Mouse (Mus musculus) cerebellum, adult 2 months (tissue): ENCODE results near the gene Kctd21.

Experiments used
- CTCF ChIP-seq: fragments of 200-500 bp; IDR thresholded peaks from 2 replicates; pipeline ENCODE4 v1.5.1; 2011; ENCODE audit warnings: low read depth, mild to moderate bottlenecking, control low read depth, low read length, moderate library complexity, borderline replicate concordance; ENCODE audit not compliant: insufficient read depth
- POLR2A ChIP-seq: fragments of 200-500 bp; IDR thresholded peaks from 2 replicates; pipeline ENCODE4 v1.6.1; 2011; ENCODE audit warnings: low read length, control low read depth, borderline replicate concordance; ENCODE audit not compliant: insufficient read depth

DNA sequence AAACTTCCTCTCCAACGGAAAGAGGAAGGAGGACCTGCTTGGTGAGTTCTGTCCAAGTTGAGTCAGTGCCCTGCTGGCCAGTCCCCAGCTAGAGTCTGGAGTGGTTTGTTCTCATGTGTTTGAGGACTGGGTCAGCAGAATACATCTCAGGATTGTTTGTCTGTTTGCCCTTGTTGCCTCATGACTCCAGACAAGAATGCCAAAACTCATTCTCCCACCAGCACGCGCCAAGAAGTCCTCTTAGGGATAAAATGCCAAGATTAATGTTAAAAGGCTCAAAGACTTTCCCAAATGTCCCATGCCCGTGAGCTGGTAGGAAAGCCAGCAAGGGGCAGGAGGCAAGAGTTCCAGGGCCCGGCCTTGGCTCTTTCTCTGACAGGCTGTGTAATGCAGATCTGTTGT is 24.7 kb downstream of the Kctd21 start:
- TF ChIP-seq CTCF (no peak), POLR2A (no peak)
